Mouse (Mus musculus) midbrain, embryonic 11.5 days (tissue): Measurements from ENCODE around the gene Ccnd3. TPM values are rescaled to one million over a fixed set of nuclear protein-coding genes. Genes with fewer than 3 reads are reported as not detected.

Source experiments
- ATAC-seq: fragments of 200-750 bp; cut with Nextera tagmentation; 2 replicates; pipeline ENCODE4 v1.8.0; 2017; ENCODE audit warnings: moderate TSS enrichment, moderate library complexity; ENCODE audit not compliant: low FRiP score
- DNase-seq: peaks from one replicate; pipeline ENCODE4 v3.0.0; 2015; ENCODE audit warnings: low spot score; ENCODE audit errors: missing footprints
- H3K27ac ChIP-seq: fragments of 300-500 bp; sonication (generic); 2 replicates; pipeline ENCODE4 v1.5.1; 2014; ENCODE audit warnings: low read depth, low read length
- H3K27me3 ChIP-seq: fragments of 300-500 bp; sonication (generic); 2 replicates; pipeline ENCODE4 v1.6.1; 2014; ENCODE audit warnings: mild to moderate bottlenecking, low read length, moderate library complexity, mixed read lengths; ENCODE audit not compliant: control insufficient read depth, insufficient read depth
- H3K36me3 ChIP-seq: fragments of 300-500 bp; sonication (generic); 2 replicates; pipeline ENCODE4 v1.6.1; 2014; ENCODE audit warnings: mild to moderate bottlenecking, low read length, moderate library complexity, mixed read lengths; ENCODE audit not compliant: control insufficient read depth, insufficient read depth
- H3K4me1 ChIP-seq: fragments of 300-500 bp; sonication (generic); 2 replicates; pipeline ENCODE4 v1.6.1; 2014; ENCODE audit warnings: low read length; ENCODE audit not compliant: control insufficient read depth, insufficient read depth
- H3K4me2 ChIP-seq: fragments of 300-500 bp; sonication (generic); 2 replicates; pipeline ENCODE4 v1.6.1; 2014; ENCODE audit warnings: mild to moderate bottlenecking, moderate library complexity
- H3K4me3 ChIP-seq: fragments of 300-500 bp; sonication (generic); 2 replicates; pipeline ENCODE4 v1.5.1; 2014; ENCODE audit warnings: low read depth, low read length
- H3K9ac ChIP-seq: fragments of 300-500 bp; sonication (generic); 2 replicates; pipeline ENCODE4 v1.6.1; 2014; ENCODE audit warnings: low read length
- H3K9me3 ChIP-seq: fragments of 300-500 bp; sonication (generic); 2 replicates; pipeline ENCODE4 v1.6.1; 2016; ENCODE audit warnings: low read length; ENCODE audit not compliant: control insufficient read depth
- WGBS: fragments of 180-500 bp; shearing (Covaris S2); extraction: QIAGEN DNeasy Blood & Tissue Kit; methylation state at CpG from one replicate; pipeline ENCODE4 v1.1.7; 2014; 5-methylcytosine and 5-hydroxymethylcytosine counted together
- polyA plus RNA-seq: library from polyadenylated mRNA; unstranded; fragments of >200 nt; fragmentation: Nextera tagmentation; extraction: Ambion mirVana; gene quantifications from 2 replicates; pipeline ENCODE4 v1.2.1, GENCODE M21; 2014

Ccnd3 gene
- polyA plus RNA-seq = 175 and 194 TPM in 2 replicates

DNA sequence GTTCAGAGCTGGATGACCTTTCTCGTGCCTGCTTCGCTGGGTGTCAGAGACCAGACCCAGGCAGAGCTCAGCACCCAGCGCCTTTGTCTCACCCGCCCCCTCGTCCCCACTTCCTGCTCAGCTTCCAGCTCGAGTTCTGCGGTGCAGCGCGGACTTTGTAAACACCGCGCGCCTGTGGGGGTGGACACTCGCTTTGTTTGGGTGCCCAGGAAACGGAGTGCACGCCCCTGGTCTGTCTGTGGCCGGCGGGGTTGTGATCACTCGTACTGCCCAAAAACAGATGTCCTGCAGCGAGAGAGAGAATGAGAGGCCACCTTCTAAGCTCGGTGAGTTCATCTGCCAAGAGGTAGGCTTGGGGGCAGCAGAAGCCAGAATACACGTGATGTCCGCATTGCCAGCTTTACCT lies at the start of gene Ccnd3:
TSS of gene Ccnd3 (plus strand) at position 111 of the 406 bp plus-strand sequence.
- Histone ChIP-seq H3K4me1 (peaks cover 17% of the 10 kb centered on the region), H3K36me3 (no peaks in the 10 kb centered on the region), H3K9ac (peak within 1 kb of the TSS; percentile 69), H3K27me3 (no peaks in the 10 kb centered on the region), H3K27ac (peak within 1 kb of the TSS; percentile 44; the same call in 1 of the 2 replicates), H3K9me3 (no peaks in the 10 kb centered on the region), H3K4me3 (peak within 1 kb of the TSS; percentile 32), H3K4me2 (peak within 1 kb of the TSS; percentile 69)
- WGBS = 1% methylated on average over 22 of the region's 22 CpGs
- ATAC-seq (no peak; the same call in 1 of the 2 replicates), DNase-seq (peak; percentile 90)

DNA sequence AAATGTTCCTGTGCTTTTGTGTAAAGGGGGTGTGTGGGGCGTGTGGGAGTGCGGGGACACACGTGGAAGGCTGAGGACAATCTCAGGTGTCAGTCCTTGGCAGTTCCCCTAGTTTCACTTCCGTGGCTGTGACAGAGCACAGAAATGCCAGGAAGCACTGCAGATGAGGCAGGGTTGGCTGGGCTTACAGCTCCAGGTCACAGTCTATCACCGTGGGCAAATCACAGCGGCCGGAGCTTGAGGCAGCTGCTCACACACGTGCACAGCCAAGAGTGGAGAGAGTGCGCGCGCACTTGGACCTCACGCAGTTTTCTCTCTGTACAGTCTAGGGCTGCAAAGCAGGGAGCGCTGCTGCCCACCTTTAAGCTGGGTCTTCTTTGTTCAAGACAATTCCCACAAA lies 46.5 kb upstream of the Ccnd3 start:
- Histone ChIP-seq H3K4me2 (no peak overlapping the region), H3K27me3 (no peaks in the 10 kb centered on the region), H3K36me3 (no peaks in the 10 kb centered on the region), H3K27ac (no peak overlapping the region), H3K9me3 (no peaks in the 10 kb centered on the region), H3K4me1 (no peaks in the 10 kb centered on the region), H3K4me3 (no peak overlapping the region), H3K9ac (no peak overlapping the region)
- WGBS = 87% methylated on average over 13 of the region's 13 CpGs
- no peak for ATAC-seq
- DNase-seq = peak; percentile 64

DNA sequence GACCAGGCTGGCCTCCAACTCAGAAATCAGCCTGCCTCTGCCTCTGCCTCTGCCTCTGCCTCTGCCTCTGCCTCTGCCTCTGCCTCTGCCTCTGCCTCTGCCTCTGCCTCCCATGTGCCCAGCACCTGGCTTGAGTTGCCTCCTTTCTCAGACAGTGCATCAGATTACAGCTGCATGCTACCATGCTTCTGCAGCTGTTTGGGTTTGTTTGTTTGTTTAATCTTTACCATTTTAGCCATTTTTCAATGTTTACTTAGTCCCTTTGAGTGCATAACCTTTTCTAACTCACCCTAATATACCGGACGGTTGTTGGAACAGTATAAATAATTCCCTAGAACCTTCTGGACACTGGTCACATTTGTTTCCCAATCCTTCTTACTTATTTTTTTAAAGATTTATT lies 45.9 kb upstream of the Ccnd3 start:
- no peak overlapping the region for H3K4me2 ChIP-seq
- H3K27me3 ChIP-seq = no peaks in the 10 kb centered on the region
- H3K4me3 ChIP-seq = no peak overlapping the region
- H3K9ac ChIP-seq = no peak overlapping the region
- ATAC-seq (no peak), DNase-seq (peak; percentile 54)
- WGBS = 93% methylated on average over 2 of the region's 2 CpGs
- no peaks in the 10 kb centered on the region for H3K9me3 ChIP-seq
- H3K4me1 ChIP-seq = no peaks in the 10 kb centered on the region
- no peaks in the 10 kb centered on the region for H3K36me3 ChIP-seq
- H3K27ac ChIP-seq = no peak overlapping the region

DNA sequence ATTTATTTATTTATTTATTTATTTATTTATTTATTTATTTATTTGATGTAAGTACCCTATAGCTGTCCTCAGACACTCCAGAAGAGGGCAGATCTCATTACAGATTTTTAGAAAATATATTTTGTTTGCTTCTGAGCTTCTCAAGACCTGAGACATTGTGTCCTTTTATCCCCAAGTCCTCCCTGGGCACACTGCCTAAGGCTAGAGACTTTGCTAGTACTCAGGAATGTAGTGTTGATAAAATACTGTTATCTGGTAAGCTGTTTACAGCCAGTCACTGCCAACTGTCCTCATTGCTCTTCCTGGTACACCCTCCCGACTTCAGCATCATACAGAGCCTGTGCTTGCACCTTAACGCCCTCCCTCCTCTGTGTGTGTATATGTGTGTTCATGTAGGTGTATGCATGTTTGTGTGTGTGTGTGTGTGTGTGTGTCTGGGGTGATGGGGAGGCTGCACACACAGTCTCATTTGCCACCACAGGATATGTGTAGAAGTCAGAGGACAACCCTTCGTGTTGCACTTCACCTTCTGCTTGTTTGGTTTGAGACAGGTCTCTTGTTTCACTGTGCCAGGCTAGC lies 45.4 kb upstream of the Ccnd3 start:
- Histone ChIP-seq H3K9me3 (no peaks in the 10 kb centered on the region), H3K27me3 (no peaks in the 10 kb centered on the region; the same call in 1 of the 2 replicates)
- WGBS = 87% methylated on average over 3 of the region's 3 CpGs

DNA sequence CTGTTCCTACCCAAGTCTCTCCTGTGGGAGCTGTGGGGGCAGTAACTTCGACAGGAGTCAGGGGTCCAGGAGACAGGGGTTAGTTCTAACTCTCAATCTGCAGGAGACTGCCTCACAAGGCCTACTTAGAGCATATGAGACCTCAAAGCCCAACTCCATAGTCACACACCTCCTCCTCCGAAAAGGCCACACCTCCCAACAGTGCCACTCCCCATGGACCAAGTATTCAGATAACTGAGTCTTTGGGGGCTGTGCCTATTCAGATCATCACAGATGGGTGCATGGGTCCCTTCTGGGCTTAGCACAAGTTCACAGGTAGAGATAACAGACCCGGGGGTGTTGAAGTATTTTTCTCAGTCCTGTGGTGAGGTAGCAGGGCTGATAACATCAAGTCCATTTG lies 43.2 kb upstream of the Ccnd3 start:
- H3K27me3 ChIP-seq = no peaks in the 10 kb centered on the region; the same call in 1 of the 2 replicates
- H3K4me2 ChIP-seq = no peak overlapping the region
- H3K9ac ChIP-seq = no peak overlapping the region
- H3K9me3 ChIP-seq = no peaks in the 10 kb centered on the region
- peaks cover 2% of the 10 kb centered on the region; the same call in 1 of the 2 replicates for H3K4me1 ChIP-seq
- no peak overlapping the region for H3K4me3 ChIP-seq
- 64% methylated on average over 3 of the region's 3 CpGs for WGBS
- H3K36me3 ChIP-seq = no peaks in the 10 kb centered on the region
- DNase-seq (no peak), ATAC-seq (no peak)
- no peak overlapping the region for H3K27ac ChIP-seq

More for the DNA sequence above, 45.4 kb upstream of the Ccnd3 start:
- Histone ChIP-seq H3K4me1 (no peaks in the 10 kb centered on the region), H3K27ac (no peak overlapping the region), H3K4me3 (no peak overlapping the region), H3K36me3 (no peaks in the 10 kb centered on the region), H3K4me2 (no peak overlapping the region), H3K9ac (no peak overlapping the region)
- DNase-seq = peak; percentile 83
- no peak for ATAC-seq

DNA sequence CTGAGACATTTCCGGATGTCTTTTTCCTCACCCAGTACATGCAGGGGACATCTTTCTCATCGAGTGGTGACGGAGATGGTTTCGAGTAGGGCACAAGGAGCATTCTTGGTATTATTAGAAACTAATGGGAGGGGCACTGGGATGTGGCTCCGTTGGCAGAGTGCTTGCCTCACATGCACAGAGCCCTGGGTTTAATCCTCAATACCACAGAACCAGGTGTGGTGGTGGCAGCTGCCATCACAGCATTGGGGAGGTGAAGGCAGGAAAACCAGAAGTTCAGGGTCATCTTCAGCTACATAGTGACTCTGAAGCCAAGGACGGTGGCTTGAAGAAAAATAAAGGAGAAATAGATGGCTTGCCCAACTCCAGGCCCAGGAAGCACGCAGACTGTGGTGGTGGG lies 42.6 kb upstream of the Ccnd3 start:
- Histone ChIP-seq H3K36me3 (no peaks in the 10 kb centered on the region), H3K4me3 (no peak overlapping the region), H3K4me1 (peaks cover 2% of the 10 kb centered on the region; the same call in 1 of the 2 replicates), H3K4me2 (no peak overlapping the region), H3K9me3 (no peaks in the 10 kb centered on the region), H3K27ac (no peak overlapping the region), H3K27me3 (peaks cover 3% of the 10 kb centered on the region), H3K9ac (no peak overlapping the region)
- DNase-seq (peak; percentile 14), ATAC-seq (no peak)
- WGBS = 83% methylated on average over 7 of the region's 7 CpGs

DNA sequence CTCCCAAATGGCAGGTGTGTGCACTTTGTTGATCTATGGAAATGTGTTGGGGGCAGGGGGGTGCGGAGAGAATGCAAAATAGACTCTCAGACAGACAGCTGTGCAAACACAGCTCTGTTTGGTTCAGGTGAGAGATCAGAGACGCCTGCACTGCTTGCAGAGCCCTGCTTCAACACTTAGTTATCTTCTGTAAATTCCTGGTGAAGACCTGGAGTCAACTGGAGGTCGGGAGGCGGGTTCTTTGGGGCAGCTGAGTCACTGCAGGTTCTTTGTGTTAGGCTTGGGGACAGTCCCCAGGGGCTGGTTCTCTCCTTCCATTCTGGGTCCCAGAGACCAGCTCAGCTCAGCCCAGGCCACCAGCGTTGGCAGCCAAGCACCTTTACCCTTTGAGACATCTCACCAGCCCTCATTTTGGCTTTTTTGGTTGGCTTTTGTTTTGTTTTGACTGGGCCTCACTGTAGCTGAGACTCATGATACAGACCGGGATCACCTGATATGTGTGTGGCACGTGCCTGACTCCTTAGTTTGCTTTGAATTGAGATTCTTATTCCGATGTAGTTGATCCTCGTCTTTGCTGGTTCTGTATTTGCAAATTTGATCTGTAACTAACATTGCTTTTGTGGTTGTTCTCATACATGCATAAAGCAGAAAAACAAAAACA lies 42.0 kb upstream of the Ccnd3 start:
- peaks cover 10% of the 10 kb centered on the region for H3K27me3 ChIP-seq
- H3K4me2 ChIP-seq = no peak overlapping the region
- 56% methylated on average over 9 of the region's 9 CpGs for WGBS
- H3K9me3 ChIP-seq = no peaks in the 10 kb centered on the region
- no peaks in the 10 kb centered on the region for H3K36me3 ChIP-seq
- H3K9ac ChIP-seq = no peak overlapping the region
- no peak overlapping the region for H3K27ac ChIP-seq
- H3K4me1 ChIP-seq = peaks cover 2% of the 10 kb centered on the region; the same call in 1 of the 2 replicates
- DNase-seq (peak; percentile 59), ATAC-seq (no peak)
- no peak overlapping the region for H3K4me3 ChIP-seq

DNA sequence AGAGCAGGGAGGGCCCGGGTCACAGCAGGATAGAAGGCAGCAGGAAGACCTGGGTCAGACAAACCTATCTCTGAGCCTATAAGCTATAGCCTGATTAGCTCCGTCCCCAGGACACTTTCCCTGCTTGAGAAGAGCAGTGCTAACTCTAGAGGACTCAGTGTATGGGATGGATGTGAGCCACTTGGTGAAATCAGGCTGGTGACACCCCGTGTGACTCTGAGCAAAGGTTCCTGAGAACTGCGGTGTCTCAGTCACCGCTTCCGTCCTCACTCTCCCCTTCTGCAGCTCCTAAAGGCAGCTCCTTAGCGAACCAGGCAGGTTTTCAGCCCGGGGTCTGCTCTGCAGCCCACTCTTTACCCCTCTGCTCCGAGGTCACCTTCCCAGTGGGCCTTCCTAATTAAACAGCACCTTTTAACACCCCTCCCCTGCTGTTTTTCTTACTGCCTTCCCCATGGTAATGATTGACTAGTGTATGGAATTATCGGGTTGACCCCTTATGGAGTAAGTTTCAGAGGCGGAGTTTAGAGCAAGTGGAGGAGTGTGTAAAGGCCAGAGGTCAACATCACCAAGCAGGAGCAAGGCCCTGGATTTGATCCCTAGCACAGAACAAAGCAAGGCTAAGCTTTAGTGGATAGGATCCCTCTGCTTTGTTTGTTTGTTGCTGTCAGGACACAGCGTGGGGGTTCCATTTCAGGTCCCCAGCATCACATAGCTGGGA lies 40.4 kb upstream of the Ccnd3 start:
- 33% methylated on average over 12 of the region's 12 CpGs for WGBS
- Histone ChIP-seq H3K9me3 (no peaks in the 10 kb centered on the region), H3K27ac (no peak overlapping the region), H3K4me1 (peaks cover 2% of the 10 kb centered on the region; the same call in 1 of the 2 replicates), H3K36me3 (no peaks in the 10 kb centered on the region), H3K27me3 (peaks cover 24% of the 10 kb centered on the region), H3K4me2 (no peak overlapping the region), H3K9ac (no peak overlapping the region), H3K4me3 (no peak overlapping the region)
- ATAC-seq (no peak), DNase-seq (peak; percentile 70)

DNA sequence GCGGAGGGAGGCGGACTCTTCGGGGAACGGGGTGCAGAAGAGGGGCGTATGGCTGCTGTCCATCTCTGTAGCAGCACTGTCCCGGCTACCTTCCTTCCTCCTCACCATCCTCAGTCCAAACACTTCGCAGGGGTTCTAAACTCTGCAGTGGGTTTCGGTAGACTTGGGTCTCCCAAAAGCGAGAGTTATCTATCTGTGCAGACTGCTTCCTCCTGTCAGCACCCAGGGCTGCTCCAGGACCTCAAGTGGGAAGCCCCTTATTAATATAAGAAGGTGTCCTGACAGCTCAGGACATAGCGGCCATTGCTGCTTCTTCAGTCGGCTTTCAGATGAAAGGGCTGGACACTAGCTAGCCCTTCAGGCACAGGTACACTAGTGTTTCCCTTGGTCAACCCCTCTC lies 39.8 kb upstream of the Ccnd3 start:
- Histone ChIP-seq H3K36me3 (no peaks in the 10 kb centered on the region), H3K9me3 (no peaks in the 10 kb centered on the region), H3K9ac (no peak overlapping the region), H3K27ac (no peak overlapping the region), H3K4me3 (no peak overlapping the region), H3K4me2 (no peak overlapping the region), H3K4me1 (peaks cover 2% of the 10 kb centered on the region; the same call in 1 of the 2 replicates), H3K27me3 (peaks cover 24% of the 10 kb centered on the region)
- ATAC-seq = no peak
- no peak for DNase-seq
- WGBS = 76% methylated on average over 11 of the region's 11 CpGs
